Mouse (Mus musculus) hindbrain, embryonic 16.5 days (tissue): ENCODE measurements around the gene Mmp8. TPM values are rescaled to one million over a fixed set of nuclear protein-coding genes. Genes with fewer than 3 reads are reported as not detected.

Experiments used
- ATAC-seq: fragments of 200-750 bp; cut with Nextera tagmentation; 2 replicates; pipeline ENCODE4 v1.8.0; 2017; ENCODE audit warnings: moderate TSS enrichment, moderate library complexity
- H3K27ac ChIP-seq: fragments of 300-500 bp; sonication (generic); 2 replicates; pipeline ENCODE4 v1.5.1; 2014; ENCODE audit warnings: low read depth, mild to moderate bottlenecking, control low read depth, low read length, moderate library complexity
- H3K27me3 ChIP-seq: fragments of 300-500 bp; sonication (generic); replicated peaks from 2 replicates; pipeline ENCODE4 v1.6.1; 2014; ENCODE audit warnings: low read length; ENCODE audit not compliant: control insufficient read depth, insufficient read depth
- H3K36me3 ChIP-seq: fragments of 300-500 bp; sonication (generic); 2 replicates; pipeline ENCODE4 v1.6.1; 2014; ENCODE audit warnings: mild to moderate bottlenecking, low read length, moderate library complexity, mixed read lengths; ENCODE audit not compliant: control insufficient read depth, insufficient read depth
- H3K4me1 ChIP-seq: fragments of 300-500 bp; sonication (generic); 2 replicates; pipeline ENCODE4 v1.6.1; 2014; ENCODE audit warnings: low read depth, low read length; ENCODE audit not compliant: control insufficient read depth, insufficient read depth
- H3K4me2 ChIP-seq: fragments of 300-500 bp; sonication (generic); 2 replicates; pipeline ENCODE4 v1.6.1; 2014; ENCODE audit warnings: mild to moderate bottlenecking, low read length, control low read depth, moderate library complexity
- H3K4me3 ChIP-seq: fragments of 300-500 bp; sonication (generic); 2 replicates; pipeline ENCODE4 v1.5.1; 2014; ENCODE audit warnings: mild to moderate bottlenecking, low read length, control low read depth, moderate library complexity
- H3K9ac ChIP-seq: fragments of 300-500 bp; sonication (generic); 2 replicates; pipeline ENCODE4 v1.6.1; 2014; ENCODE audit warnings: low read depth, mild to moderate bottlenecking, control low read depth, low read length, moderate library complexity
- H3K9me3 ChIP-seq: fragments of 300-500 bp; sonication (generic); 2 replicates; pipeline ENCODE4 v1.6.1; 2014; ENCODE audit warnings: mild to moderate bottlenecking, low read length, moderate library complexity; ENCODE audit not compliant: control insufficient read depth
- WGBS: fragments of 180-500 bp; shearing (Covaris S2); extraction: QIAGEN DNeasy Blood & Tissue Kit; methylation state at CpG from one replicate; pipeline ENCODE4 v1.1.7; 2014; 5-methylcytosine and 5-hydroxymethylcytosine counted together
- polyA plus RNA-seq: library from polyadenylated mRNA; unstranded; fragments of >200 nt; fragmentation: Nextera tagmentation; extraction: Ambion mirVana; gene quantifications from 2 replicates; pipeline ENCODE4 v1.2.1, GENCODE M21; 2015

The Mmp8 gene
- polyA plus RNA-seq, 1 experiment from 2014 or later = 0.24 TPM

- Histone ChIP-seq H3K4me3 (no peak overlapping the region), H3K4me2 (no peak overlapping the region), H3K9ac (no peak overlapping the region), H3K36me3 (no peaks in the 10 kb centered on the region), H3K4me1 (no peaks in the 10 kb centered on the region), H3K9me3 (no peaks in the 10 kb centered on the region), H3K27me3 (no peaks in the 10 kb centered on the region), H3K27ac (no peak overlapping the region)
- ATAC-seq = no peak
- 91% methylated on average over 2 of the region's 2 CpGs for WGBS
Measured at GRCm38 (mm10) chr9:7577371-7577770, 19.1 kb downstream of the Mmp8 start.

GRCm38 (mm10) chr9:7590063-7590462 lies 31.8 kb downstream of the Mmp8 start:
- 78% methylated on average over 8 of the region's 8 CpGs for WGBS
- H3K27ac ChIP-seq = no peak overlapping the region
- H3K9ac ChIP-seq = no peak overlapping the region
- no peaks in the 10 kb centered on the region for H3K4me1 ChIP-seq
- H3K4me2 ChIP-seq = no peak overlapping the region
- no peak overlapping the region for H3K4me3 ChIP-seq
- no peak for ATAC-seq
- H3K9me3 ChIP-seq = no peaks in the 10 kb centered on the region
- no peaks in the 10 kb centered on the region for H3K27me3 ChIP-seq
- H3K36me3 ChIP-seq = no peaks in the 10 kb centered on the region

DNA sequence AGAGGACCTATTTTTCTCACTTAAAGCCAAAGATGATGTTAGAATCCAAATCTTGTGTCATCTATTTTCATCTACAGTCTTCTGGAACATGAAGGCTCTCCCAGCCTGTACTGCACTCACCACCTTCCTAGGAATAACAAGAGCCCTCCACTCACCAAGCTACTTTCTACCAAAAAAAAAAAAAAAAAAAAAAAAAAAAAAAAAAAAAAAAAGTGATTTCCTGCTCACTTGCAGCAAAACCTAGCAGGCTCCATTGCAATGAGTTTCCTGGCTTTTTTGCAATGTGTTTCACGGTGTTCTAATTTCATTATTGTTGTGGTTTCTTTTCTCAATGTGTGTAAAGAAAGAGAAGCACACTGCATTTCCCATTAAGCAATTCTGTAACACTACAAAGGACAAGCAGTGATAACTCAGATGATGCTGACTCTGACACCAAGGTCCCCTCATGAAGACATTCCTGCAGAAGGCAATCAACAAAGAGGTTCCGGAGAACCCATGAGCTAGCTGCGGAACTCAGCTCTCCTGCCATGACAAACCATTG lies 35.1 kb downstream of the Mmp8 start:
- H3K4me1 ChIP-seq = no peaks in the 10 kb centered on the region
- no peak overlapping the region for H3K4me2 ChIP-seq
- no peaks in the 10 kb centered on the region for H3K27me3 ChIP-seq
- ATAC-seq = no peak
- H3K27ac ChIP-seq = no peak overlapping the region
- no peaks in the 10 kb centered on the region for H3K36me3 ChIP-seq
- no peak overlapping the region for H3K4me3 ChIP-seq
- 88% methylated on average over 3 of the region's 3 CpGs for WGBS
- H3K9ac ChIP-seq = no peak overlapping the region
- H3K9me3 ChIP-seq = no peaks in the 10 kb centered on the region

DNA sequence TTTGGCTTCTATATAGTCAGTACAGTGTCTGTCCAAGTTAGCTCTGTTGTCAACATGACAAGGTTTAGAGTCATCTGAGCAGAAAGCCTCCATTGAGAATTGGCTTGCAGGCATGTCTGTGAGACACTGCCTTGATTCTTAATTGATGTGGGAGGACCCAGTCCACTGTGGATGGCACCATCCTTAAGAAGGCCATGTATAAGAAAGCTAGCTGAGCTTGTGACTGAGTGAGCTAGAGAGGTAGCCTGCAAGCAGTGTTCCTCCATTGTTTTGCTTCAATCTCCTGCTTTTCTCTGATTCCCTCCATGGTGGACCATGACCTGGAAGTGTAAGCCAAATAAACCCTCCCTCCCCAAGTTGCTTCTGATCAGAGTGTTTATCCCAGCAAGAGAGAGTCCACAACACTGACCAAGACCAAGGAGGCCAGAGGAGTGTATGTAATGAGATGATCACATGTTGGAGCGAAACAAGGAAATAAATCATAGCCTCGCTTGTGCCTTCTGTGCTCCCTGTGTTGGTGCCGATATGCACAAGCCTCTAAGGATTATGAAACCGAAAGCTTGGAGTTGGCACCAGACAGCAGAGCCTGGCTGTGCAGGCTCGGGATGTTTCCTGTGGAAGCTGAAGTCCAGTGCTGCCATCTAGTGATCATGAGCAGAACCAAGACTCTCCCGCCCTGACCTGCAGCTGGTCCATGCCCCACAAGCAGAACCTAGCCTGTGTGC lies 36.7 kb downstream of the Mmp8 start:
- Histone ChIP-seq H3K4me1 (no peaks in the 10 kb centered on the region), H3K4me3 (peak overlapping the region; percentile 32), H3K27ac (no peak overlapping the region), H3K9ac (peak overlapping the region; percentile 47), H3K4me2 (peak overlapping the region; percentile 54), H3K9me3 (no peaks in the 10 kb centered on the region), H3K27me3 (no peaks in the 10 kb centered on the region), H3K36me3 (no peaks in the 10 kb centered on the region)
- ATAC-seq = peak; percentile 100
- WGBS = 11% methylated on average over 6 of the region's 6 CpGs

DNA sequence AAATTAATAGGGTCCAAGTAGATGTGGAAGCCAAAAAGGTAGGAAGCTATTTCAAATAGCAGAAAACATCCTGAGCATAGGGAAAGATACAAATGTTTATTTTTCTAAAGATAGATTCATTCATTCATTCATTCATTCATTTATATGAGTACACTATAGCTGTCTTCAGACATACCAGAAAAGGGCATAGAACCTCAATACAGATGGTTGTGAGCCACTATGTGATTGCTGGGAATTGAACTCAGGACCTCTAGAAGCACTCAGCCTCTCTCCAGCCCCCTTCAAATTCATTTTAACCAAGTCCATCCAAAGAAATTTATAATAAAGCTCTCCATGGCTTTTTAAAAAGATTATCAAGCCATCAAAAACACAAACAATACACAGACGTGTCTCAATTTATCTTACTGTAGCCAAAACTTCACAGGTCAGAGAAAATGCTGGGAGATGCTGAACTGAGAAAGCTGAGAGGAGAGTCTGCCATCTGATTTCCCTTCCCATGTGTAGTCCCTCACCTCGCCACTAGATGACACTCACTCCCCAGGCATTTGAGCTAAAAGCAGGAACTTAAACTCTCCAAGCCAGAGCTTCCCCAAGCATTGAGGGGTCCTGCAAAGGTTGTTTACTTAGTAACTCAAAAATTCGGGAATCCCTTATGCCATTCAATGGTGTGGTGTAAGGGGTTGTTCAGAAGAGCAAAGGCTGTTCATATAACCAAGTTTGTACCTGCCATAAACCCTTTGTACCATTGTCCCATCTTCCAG lies 44.9 kb downstream of the Mmp8 start:
- 4% methylated on average over 3 of the region's 3 CpGs for whole genome bisulfite sequencing
- H3K36me3 ChIP-seq = no peaks in the 10 kb centered on the region
- H3K27me3 ChIP-seq = no peaks in the 10 kb centered on the region
- H3K9me3 ChIP-seq = no peaks in the 10 kb centered on the region
- no peak overlapping the region for H3K4me3 ChIP-seq
- peak; percentile 64 for ATAC-seq
- H3K4me2 ChIP-seq = no peak overlapping the region
- H3K4me1 ChIP-seq = no peaks in the 10 kb centered on the region
- H3K27ac ChIP-seq = no peak overlapping the region
- no peak overlapping the region for H3K9ac ChIP-seq

- Histone ChIP-seq H3K4me2 (no peak overlapping the region), H3K4me3 (no peak overlapping the region), H3K36me3 (no peaks in the 10 kb centered on the region), H3K9ac (no peak overlapping the region), H3K4me1 (no peaks in the 10 kb centered on the region), H3K27ac (no peak overlapping the region), H3K27me3 (no peaks in the 10 kb centered on the region), H3K9me3 (no peaks in the 10 kb centered on the region)
- ATAC-seq = peak; percentile 37; the same call in 1 of the 2 replicates
- WGBS = 70% methylated on average over 6 of the region's 6 CpGs
Measured at GRCm38 (mm10) chr9:7604005-7604404, 45.7 kb downstream of the Mmp8 start.

- 86% methylated on average over 12 of the region's 12 CpGs for WGBS
- Histone ChIP-seq H3K27ac (no peak overlapping the region), H3K4me2 (no peak overlapping the region), H3K4me3 (no peak overlapping the region), H3K27me3 (no peaks in the 10 kb centered on the region), H3K9me3 (peaks cover 5% of the 10 kb centered on the region; the same call in 1 of the 2 replicates), H3K9ac (no peak overlapping the region), H3K4me1 (no peaks in the 10 kb centered on the region), H3K36me3 (no peaks in the 10 kb centered on the region)
- ATAC-seq = no peak
Measured at GRCm38 (mm10) chr9:7605638-7606037, 47.4 kb downstream of the Mmp8 start.
